Mouse (Mus musculus) spleen, adult 2 months (tissue): Measurements from ENCODE around the gene Dmap1.

ENCODE experiments used
- CTCF ChIP-seq: fragments of 200-500 bp; IDR thresholded peaks from 2 replicates; pipeline ENCODE4 v1.5.1; 2011; ENCODE audit warnings: mild to moderate bottlenecking, inconsistent platforms; ENCODE audit not compliant: insufficient read depth, insufficient read length, insufficient replicate concordance; ENCODE audit errors: extremely low read depth
- POLR2A ChIP-seq: fragments of 200-500 bp; IDR thresholded peaks from 2 replicates; pipeline ENCODE4 v1.6.1; 2011; ENCODE audit warnings: low read depth, low read length, inconsistent platforms

- no peak for TF ChIP-seq CTCF
- no peak for TF ChIP-seq POLR2A
Observed at GRCm38 (mm10) chr4:117645859-117646258, 36.2 kb downstream of the Dmap1 start.
